Mouse (Mus musculus) thymus, postnatal 0 days (tissue): ENCODE results near the gene Ralgps2. TPM values are rescaled to one million over a fixed set of nuclear protein-coding genes. Genes with fewer than 3 reads are reported as not detected.

Source experiments
- DNase-seq: peaks from one replicate; pipeline ENCODE4 v3.0.0-alpha.2; 2015; ENCODE audit warnings: low spot score
- polyA plus RNA-seq: library from polyadenylated mRNA; unstranded; fragments of >200 nt; fragmentation: Nextera tagmentation; extraction: Ambion mirVana; gene quantifications from 2 replicates; pipeline ENCODE4 v1.2.1, GENCODE M21; 2015

Ralgps2 gene
- polyA plus RNA-seq, 1 experiment from 2014 or later = 131 TPM

- DNase-seq = no peak
Observed at GRCm38 (mm10) chr1:156838177-156838576, 101.2 kb downstream of the Ralgps2 start, which contains the start of gene Angptl1. TSS of gene Angptl1 (plus strand) at chr1:156838562.

- no peak for DNase-seq
Observed at GRCm38 (mm10) chr1:156819236-156819635, 120.2 kb downstream of the Ralgps2 start.

GRCm38 (mm10) chr1:156813485-156813884 is 125.9 kb downstream of the Ralgps2 start:
- DNase-seq = no peak

- no peak for DNase-seq
Observed at GRCm38 (mm10) chr1:156812716-156813115, 126.7 kb downstream of the Ralgps2 start.

GRCm38 (mm10) chr1:156811928-156812327 is 127.5 kb downstream of the Ralgps2 start:
- DNase-seq = no peak

- no peak for DNase-seq
Observed at GRCm38 (mm10) chr1:156808332-156808731, 131.1 kb downstream of the Ralgps2 start.

GRCm38 (mm10) chr1:156801276-156801675 is 138.2 kb downstream of the Ralgps2 start:
- DNase-seq = no peak

- no peak for DNase-seq
Observed at GRCm38 (mm10) chr1:156796251-156796650, 143.2 kb downstream of the Ralgps2 start.

GRCm38 (mm10) chr1:156789844-156790490 is 149.5 kb downstream of the Ralgps2 start:
- DNase-seq = no peak

- no peak for DNase-seq
Observed at GRCm38 (mm10) chr1:156787164-156787863, 152.1 kb downstream of the Ralgps2 start.

GRCm38 (mm10) chr1:156786074-156786473 is 153.4 kb downstream of the Ralgps2 start:
- DNase-seq = no peak

GRCm38 (mm10) chr1:156784974-156785373 is 154.5 kb downstream of the Ralgps2 start:
- no peak for DNase-seq

- DNase-seq = no peak
Observed at GRCm38 (mm10) chr1:156784116-156784515, 155.3 kb downstream of the Ralgps2 start.

- DNase-seq = no peak
Observed at GRCm38 (mm10) chr1:156781971-156782850, 157.2 kb downstream of the Ralgps2 start.

- no peak for DNase-seq
Observed at GRCm38 (mm10) chr1:156781076-156781741, 158.2 kb downstream of the Ralgps2 start.

GRCm38 (mm10) chr1:156780234-156781005 is 159.0 kb downstream of the Ralgps2 start:
- no peak for DNase-seq

GRCm38 (mm10) chr1:156779595-156779994 is 159.8 kb downstream of the Ralgps2 start:
- DNase-seq = no peak

GRCm38 (mm10) chr1:156778977-156779376 is 160.4 kb downstream of the Ralgps2 start:
- DNase-seq = no peak

- no peak for DNase-seq
Observed at GRCm38 (mm10) chr1:156777896-156778295, 161.5 kb downstream of the Ralgps2 start.

- no peak for DNase-seq
Observed at GRCm38 (mm10) chr1:156775983-156776382, 163.4 kb downstream of the Ralgps2 start.
